Mouse (Mus musculus): ENCODE measurements at regions not wholly inside any gene's neighbourhood (a gene's known extent, or its start where the extent isn't known, plus 50 kb on each side); places are given as distances from the start of the nearest gene placed in this dataset.
"Not testable (repeated sequence)": the region's sequence is repeated elsewhere in the genome, so short reads cannot be mapped to it uniquely, and the experiment has no call there.

DNA sequence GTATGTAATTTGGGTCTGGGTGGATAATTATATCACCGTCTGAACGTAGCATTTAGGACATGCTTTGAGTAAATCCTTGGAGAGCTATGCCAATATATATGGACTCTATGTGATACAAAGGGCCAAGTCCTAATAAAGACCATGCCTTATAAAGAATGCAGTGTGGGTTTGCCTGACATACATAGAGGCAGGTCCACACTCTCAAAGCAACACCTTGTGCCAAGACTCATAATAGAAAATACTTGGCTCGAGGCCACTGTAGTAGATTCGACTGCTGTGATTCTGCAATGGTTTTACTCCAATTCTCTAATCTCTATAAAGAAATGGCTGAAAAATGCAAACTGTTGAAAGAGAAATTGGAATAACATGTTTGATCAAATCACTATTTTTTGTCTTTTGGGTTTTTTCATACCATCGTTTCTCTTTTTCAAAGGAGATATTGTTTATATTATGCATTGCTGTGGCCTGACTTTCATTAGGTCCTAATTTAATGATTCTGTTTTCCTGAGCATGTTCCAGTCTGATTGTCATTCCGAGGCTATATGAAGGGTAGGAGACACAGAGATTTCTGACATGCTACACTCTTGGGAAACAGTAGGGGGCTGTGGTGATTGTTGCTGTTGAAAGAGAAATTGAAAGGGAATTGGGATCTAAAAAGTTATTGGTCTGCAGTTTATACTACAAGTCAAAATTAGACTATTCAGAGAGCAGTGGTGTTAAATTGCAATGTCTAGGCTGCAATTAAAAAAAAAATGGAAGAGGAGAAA, 884.7 kb downstream of the Ttll7 start:
- ATAC-seq (ENCODE audit: poor library complexity, severe bottlenecking): no peak

DNA sequence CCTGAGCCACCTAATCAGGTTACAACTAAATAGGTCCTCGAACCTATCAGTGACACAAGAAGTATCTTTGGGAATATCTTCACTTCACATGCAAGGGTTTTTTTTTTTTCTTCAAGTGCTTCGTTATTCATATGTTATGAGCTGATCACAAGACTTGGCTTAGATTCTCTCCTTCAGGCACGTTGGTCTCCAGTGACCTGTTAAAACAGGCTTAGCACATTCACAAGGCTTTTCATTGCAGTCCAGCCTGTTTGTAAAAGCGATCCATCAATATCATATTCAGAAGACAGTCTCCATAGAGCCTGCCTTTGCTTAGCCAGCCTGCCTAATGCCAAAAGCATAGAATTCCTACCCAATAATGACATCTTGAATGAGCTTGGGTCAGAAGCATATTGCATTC, 864.2 kb downstream of the Ttll7 start:
- ATAC-seq (ENCODE audit: poor library complexity, severe bottlenecking): no peak

DNA sequence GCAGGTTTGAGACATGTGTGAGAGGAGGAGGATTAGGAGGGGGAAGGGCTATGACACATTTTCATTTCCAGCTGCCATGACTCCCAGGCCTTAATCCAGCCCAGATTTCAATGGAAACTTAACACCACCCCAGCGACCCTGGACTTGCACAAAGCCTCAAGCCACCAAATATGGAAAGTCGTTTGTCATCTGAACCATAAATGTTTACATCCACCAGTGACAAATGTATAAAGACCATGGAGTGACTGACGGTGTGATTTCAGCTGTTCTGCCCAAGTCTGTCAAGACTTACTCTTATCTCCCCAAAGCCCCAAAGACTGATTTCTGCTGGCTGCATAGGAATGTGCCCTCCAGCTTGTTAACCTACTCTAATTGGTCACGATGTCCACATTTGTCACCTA, 855.2 kb downstream of the Ttll7 start:
- no peak for ATAC-seq (ENCODE audit: poor library complexity, severe bottlenecking)

DNA sequence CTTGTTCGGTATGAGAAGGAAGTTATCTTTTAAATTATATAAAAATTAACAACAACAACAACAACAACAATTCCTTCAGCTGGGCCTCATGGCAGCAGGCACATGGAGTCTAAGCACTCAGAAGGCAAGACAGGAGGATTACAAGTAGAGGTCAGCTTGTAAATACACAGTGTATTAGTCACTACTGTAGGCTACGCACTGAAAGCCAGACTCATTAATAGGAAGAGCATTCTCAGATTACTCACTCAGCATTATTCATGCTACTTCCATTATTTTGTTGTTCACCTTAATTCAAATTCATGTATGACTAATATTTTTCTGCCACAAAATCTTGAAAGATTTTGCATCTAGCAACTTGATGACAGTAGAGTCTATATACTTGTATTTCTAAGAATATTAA, 831.6 kb downstream of the Ttll7 start:
- no peak for ATAC-seq (ENCODE audit: poor library complexity, severe bottlenecking)

DNA sequence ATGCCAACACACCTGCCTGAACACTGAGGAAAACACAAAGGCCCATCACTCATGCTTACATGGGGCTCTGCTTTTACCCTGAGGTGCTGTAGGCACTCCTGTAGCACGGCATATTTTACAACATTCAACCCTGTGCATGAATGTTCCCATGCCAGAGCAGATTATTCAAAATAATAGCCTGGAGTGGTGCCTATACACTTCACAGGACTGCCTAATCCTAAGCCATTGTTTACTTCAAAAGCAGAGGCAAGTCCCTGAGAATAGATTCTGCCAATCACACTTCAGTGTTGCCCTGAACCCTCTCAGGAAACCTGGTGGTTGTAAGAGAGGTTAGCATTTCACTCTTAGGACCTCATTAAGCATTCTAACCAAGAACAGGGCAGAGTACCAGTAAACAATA, 828.1 kb downstream of the Ttll7 start:
- no peak for ATAC-seq (ENCODE audit: poor library complexity, severe bottlenecking)

DNA sequence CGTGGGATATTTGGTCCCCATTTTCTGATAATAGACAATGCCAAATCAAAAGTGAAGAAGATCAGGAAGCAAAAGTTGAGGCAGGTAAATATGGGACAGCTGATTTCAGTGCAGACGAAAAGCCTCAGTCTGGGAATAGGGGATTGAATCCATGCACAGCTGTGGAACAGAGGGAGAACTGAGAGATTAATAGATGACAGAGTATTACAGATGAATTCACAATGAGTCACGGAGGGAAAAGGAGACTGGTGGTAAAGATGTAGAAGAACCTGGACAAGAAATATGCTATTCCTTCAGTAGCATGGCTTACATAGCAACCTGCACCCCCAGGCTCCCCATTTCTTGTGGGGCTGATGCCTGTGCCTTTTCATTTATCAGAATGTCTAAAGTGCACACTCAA, 810.4 kb downstream of the Ttll7 start:
- ATAC-seq (ENCODE audit: poor library complexity, severe bottlenecking): no peak

DNA sequence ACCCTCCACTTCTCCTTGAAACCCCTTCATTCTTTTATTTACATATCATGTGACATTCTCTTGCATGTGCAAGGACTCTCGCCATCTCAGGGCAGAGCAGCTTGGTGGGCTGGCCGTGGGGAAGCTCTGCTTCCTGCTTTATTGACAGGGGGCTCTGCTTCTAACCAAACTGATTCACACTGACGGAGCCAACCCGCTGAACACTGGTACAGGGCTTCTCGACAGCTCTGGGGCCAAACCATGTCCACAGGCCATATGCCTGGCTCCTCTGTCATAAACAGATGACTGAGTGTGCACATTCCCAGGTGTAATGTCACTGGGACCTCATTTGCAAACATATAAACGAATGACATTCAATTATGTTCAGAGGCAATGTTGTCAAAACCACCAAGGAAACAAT, 800.7 kb downstream of the Ttll7 start:
- no peak for ATAC-seq (ENCODE audit: poor library complexity, severe bottlenecking)

DNA sequence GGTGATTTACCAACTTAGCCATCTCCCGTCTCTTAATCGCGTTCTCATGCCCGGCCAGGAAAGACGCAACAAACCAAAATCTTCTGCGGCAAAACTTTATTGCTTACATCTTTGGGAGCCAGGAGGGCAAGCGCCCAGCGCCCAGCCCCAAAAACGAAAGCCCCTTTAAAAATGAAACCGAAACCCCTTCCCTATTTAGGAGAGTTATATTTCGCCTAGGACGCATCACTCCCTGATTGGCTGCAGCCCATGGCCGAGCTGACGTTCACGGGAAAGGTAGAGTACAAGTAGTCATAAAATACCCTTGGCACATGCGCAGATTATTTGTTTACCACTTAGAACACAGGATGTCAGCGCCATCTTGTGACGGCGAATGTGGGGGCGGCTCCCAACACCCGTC, 783.3 kb downstream of the Ttll7 start:
- not testable (repeated sequence) for ATAC-seq (ENCODE audit: poor library complexity, severe bottlenecking)

DNA sequence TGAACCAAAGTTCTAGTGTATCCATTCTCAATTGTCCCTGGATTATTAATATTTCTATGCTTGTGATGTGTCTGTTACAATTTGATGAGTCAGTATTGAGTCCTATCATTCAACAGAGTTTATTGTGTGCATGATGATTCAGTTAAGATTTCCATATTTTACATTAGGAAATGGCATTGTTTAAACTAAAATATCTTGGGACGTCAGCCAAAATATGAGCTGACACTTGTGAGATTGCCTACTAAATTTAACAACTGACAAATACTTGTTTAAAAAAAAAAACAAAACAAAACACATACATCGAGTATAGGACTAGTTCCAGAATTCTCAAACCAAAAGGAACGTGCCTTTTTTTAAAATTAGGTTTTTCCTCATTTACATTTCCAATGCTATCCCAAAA, 779.0 kb downstream of the Ttll7 start:
- no peak for ATAC-seq (ENCODE audit: poor library complexity, severe bottlenecking)

DNA sequence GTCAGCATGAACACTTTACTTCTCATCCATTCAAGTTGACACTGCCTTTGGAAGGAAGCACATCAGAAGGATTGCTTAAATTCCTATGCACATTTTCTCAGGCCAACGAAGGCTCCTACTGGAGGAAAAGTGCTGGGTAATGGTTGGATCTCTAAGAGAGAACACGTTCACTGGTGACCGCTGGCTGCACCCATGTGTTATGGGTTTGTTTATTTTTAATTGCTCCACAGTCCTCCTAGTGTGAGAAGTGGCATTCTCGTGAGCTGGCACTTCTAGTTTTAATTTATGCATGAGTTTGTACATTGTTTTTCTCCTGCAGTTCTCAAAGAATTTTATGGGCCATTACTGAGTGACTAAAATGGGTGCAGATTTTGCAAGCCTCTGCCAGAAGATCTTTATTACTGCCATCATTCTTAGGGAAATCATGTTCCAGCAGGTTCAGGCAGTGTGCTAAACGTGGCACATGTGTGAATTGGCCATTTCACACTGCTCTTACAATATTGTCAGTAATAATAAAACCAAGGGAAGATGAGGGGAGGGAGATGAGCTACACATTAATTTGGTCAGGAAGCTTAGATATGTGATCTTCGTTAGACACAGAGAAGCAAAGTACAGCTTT, 731.6 kb downstream of the Ttll7 start:
- ATAC-seq (ENCODE audit: poor library complexity, severe bottlenecking): no peak

DNA sequence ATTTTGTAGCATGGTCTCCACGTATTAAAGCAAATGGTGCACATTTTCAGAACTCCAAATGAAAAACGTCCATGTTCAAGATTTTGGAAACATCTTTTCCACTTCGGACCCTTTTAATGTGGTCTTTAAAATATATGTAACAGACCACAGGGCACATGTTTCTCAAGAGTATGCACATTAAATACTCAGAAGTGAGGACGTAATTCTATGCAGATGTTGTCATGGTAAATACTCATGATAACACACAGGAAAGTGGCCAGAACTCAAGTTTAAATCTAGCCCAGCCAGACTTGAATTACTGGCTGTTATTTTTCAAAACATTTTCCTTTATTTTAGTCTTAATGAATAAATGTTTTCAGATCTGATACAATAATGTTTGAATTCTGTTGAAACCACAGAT, 719.7 kb downstream of the Ttll7 start:
- ATAC-seq (ENCODE audit: poor library complexity, severe bottlenecking): no peak

DNA sequence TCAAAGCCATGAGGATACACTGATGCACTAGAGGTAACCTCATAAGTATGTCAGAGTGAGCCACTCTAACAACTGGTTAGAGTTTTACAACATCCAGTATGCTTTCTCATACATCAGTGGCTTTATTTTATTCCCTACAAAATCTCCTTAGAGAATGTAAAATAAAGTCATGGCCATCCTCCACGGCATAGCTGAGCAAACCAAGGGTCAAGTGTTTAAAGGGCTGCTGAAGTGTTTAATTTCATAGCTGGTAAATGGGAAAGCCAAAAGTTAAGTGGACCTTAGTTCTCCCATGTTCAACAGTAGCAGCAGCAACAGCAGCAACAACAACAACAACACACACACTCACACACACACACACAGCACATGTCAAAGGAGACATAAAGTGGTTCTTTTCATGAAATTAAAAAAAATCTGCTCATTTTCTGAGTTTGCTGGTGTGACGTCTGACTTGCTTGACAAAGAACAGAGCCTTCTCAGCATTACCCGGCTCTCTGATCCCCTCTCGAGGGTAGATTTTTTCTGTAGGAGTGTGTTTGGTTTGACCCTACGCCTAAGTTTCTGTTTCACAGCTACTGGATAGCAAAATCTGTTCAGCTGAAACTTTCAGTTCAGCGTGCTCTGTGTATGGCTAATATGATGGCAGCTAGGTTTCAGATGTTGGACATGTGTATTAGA, 693.3 kb downstream of the Ttll7 start:
- ATAC-seq (ENCODE audit: poor library complexity, severe bottlenecking): no peak

DNA sequence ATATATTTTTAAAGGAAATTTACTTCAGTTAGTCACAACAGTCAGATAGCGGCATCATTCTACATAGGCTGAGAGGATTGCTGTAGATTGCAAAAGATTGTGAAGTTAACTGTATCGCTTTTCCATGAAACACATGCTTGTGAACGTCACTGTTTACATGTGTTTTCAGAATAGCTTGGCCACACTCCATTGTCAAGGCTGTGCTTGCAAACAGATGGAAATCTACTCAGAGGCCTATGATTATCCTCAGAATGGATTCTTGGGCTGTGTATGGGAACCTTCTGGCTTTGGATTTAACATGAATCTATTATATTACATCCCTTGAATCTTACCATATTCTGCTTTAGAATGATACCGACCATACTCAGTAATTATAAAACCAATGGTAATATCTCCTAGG, 690.1 kb downstream of the Ttll7 start:
- ATAC-seq (ENCODE audit: poor library complexity, severe bottlenecking): no peak

DNA sequence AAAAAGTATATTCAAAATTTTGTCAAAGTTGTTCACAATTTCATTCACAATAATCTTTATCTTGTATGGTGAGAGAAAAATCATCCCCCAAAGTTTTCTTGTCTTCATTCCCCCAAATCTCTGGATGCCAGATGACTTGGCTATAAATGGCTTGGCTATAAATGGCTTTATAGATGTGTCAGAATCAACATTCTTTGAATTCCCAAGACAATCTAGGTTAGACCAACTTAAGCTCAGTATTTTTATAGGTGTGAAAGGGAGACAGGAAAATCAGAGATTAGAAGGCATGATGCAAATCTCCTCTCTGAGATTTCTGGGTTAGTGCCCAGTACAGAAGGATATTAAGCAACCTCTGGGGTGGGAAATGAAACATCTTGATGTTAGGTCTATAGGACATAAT, 685.4 kb downstream of the Ttll7 start:
- no peak for ATAC-seq (ENCODE audit: poor library complexity, severe bottlenecking)

DNA sequence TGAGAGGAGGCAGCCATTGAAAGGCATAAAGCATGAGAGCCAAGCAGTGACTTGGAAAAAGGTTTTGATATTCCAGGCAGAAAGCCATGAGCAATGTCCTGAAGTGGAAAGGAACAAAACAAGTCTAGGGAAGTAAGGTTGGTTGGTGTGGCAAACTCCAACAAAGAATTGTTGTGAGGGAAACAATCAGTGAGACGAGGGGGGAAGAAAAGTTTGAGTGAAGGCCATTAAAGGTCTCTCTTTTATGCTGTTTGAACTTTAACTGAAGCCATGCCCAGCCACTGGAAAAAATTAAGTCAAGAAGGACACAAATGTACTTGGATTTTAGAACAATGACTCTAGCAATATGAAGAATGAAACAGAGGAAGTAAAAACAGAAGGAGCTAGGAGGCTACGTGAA, 680.0 kb downstream of the Ttll7 start:
- ATAC-seq (ENCODE audit: poor library complexity, severe bottlenecking): no peak

DNA sequence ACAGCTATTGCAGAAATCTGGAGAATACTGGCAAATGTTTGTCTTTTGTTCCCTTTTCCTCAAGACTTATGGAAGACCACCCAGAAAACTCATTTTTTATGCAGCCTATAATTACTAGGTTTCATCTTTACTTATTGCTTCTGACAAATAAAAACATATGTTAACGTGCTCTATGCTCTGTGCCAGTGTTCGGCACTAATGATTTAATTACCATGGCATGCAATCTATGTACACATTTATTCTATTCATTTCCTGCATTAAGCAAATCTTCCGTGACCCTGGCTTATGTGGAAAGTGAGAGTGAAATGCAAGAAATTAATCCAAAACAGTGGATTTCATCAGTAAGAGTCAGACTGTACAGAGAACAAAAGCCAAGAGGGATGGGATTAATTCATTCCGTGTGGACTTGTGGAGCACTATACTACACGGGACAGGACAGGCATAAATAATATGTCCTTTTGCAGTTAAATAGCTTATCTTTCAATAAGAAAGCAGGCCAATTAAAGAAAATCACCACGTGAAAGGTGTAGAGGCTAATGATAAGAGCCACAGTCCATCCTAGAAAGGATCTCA, 679.5 kb downstream of the Ttll7 start:
- no peak for ATAC-seq (ENCODE audit: poor library complexity, severe bottlenecking)

Data from megakaryocyte, adult 5-6 weeks (primary cell).